Mouse (Mus musculus) embryonic facial prominence, embryonic 13.5 days (tissue): Measurements from ENCODE around the gene Wipf1. TPM values are rescaled to one million over a fixed set of nuclear protein-coding genes. Genes with fewer than 3 reads are reported as not detected.

ENCODE experiments used
- ATAC-seq: fragments of 200-750 bp; cut with Nextera tagmentation; 2 replicates; pipeline ENCODE4 v1.8.0; 2017; ENCODE audit warnings: low read depth; ENCODE audit not compliant: insufficient number of reproducible peaks, insufficient read depth, low FRiP score, low TSS enrichment
- H3K27ac ChIP-seq: fragments of 300-500 bp; sonication (generic); 2 replicates; pipeline ENCODE4 v1.5.1; 2015; ENCODE audit warnings: moderate library complexity, mild to moderate bottlenecking, inconsistent platforms
- H3K27me3 ChIP-seq: fragments of 300-500 bp; sonication (generic); 2 replicates; pipeline ENCODE4 v1.6.1; 2015; ENCODE audit warnings: mild to moderate bottlenecking, inconsistent platforms
- H3K36me3 ChIP-seq: fragments of 300-500 bp; sonication (generic); 2 replicates; pipeline ENCODE4 v1.6.1; 2015; ENCODE audit warnings: mild to moderate bottlenecking, inconsistent platforms
- H3K4me1 ChIP-seq: fragments of 300-500 bp; sonication (generic); 2 replicates; pipeline ENCODE4 v1.6.1; 2015; ENCODE audit warnings: inconsistent platforms
- H3K4me2 ChIP-seq: fragments of 300-500 bp; sonication (generic); 2 replicates; pipeline ENCODE4 v1.6.1; 2015; ENCODE audit warnings: moderate library complexity, mild to moderate bottlenecking, inconsistent platforms
- H3K4me3 ChIP-seq: fragments of 300-500 bp; sonication (generic); 2 replicates; pipeline ENCODE4 v1.5.1; 2015; ENCODE audit warnings: mild to moderate bottlenecking, inconsistent platforms
- H3K9ac ChIP-seq: fragments of 300-500 bp; sonication (generic); 2 replicates; pipeline ENCODE4 v1.6.1; 2015; ENCODE audit warnings: mild to moderate bottlenecking, inconsistent platforms
- H3K9me3 ChIP-seq: fragments of 300-500 bp; sonication (generic); 2 replicates; pipeline ENCODE4 v1.6.1; 2016; ENCODE audit warnings: inconsistent platforms
- WGBS: fragments of 180-500 bp; shearing (Covaris S2); methylation state at CpG from one replicate; pipeline ENCODE4 v1.1.7; 2015; ENCODE audit warnings: mixed read lengths; 5-methylcytosine and 5-hydroxymethylcytosine counted together
- polyA plus RNA-seq: library from polyadenylated mRNA; unstranded; fragments of >200 nt; fragmentation: Nextera tagmentation; extraction: Ambion mirVana; gene quantifications from 2 replicates; pipeline ENCODE4 v1.2.1, GENCODE M21; 2015

Wipf1 gene
- polyA plus RNA-seq, 1 experiment from 2014 or later = 19.9 TPM

- H3K9ac ChIP-seq = no peak overlapping the region
- H3K4me3 ChIP-seq = no peak overlapping the region
- WGBS = 84% methylated on average over 3 of the region's 3 CpGs
- no peaks in the 10 kb centered on the region for H3K27me3 ChIP-seq
- no peaks in the 10 kb centered on the region for H3K9me3 ChIP-seq
- peaks cover 12% of the 10 kb centered on the region for H3K4me1 ChIP-seq
- no peak overlapping the region for H3K4me2 ChIP-seq
- ATAC-seq = no peak
- H3K36me3 ChIP-seq = no peaks in the 10 kb centered on the region
- H3K27ac ChIP-seq = no peak overlapping the region
These were observed 132.7 kb downstream of the Wipf1 start for GRCm38 (mm10) chr2:73396828-73397325.

GRCm38 (mm10) chr2:73395516-73395915, 134.0 kb downstream of the Wipf1 start:
- no peaks in the 10 kb centered on the region for H3K9me3 ChIP-seq
- no peak for ATAC-seq

GRCm38 (mm10) chr2:73394476-73394875, 135.1 kb downstream of the Wipf1 start:
- H3K4me2 ChIP-seq = no peak overlapping the region
- H3K27me3 ChIP-seq = no peaks in the 10 kb centered on the region
- no peaks in the 10 kb centered on the region for H3K36me3 ChIP-seq
- no peak overlapping the region for H3K4me3 ChIP-seq
- H3K27ac ChIP-seq = no peak overlapping the region
- ATAC-seq = no peak
- H3K9ac ChIP-seq = no peak overlapping the region
- WGBS = 89% methylated on average over 3 of the region's 3 CpGs
- H3K9me3 ChIP-seq = no peaks in the 10 kb centered on the region
- no peaks in the 10 kb centered on the region; the same call in 1 of the 2 replicates for H3K4me1 ChIP-seq

More at GRCm38 (mm10) chr2:73395516-73395915, 134.0 kb downstream of the Wipf1 start:
- no peak overlapping the region for H3K9ac ChIP-seq
- 83% methylated on average over 8 of the region's 8 CpGs for WGBS
- H3K36me3 ChIP-seq = no peaks in the 10 kb centered on the region
- H3K4me1 ChIP-seq = no peaks in the 10 kb centered on the region
- no peak overlapping the region for H3K27ac ChIP-seq
- H3K4me3 ChIP-seq = no peak overlapping the region
- H3K4me2 ChIP-seq = no peak overlapping the region
- no peaks in the 10 kb centered on the region for H3K27me3 ChIP-seq

DNA sequence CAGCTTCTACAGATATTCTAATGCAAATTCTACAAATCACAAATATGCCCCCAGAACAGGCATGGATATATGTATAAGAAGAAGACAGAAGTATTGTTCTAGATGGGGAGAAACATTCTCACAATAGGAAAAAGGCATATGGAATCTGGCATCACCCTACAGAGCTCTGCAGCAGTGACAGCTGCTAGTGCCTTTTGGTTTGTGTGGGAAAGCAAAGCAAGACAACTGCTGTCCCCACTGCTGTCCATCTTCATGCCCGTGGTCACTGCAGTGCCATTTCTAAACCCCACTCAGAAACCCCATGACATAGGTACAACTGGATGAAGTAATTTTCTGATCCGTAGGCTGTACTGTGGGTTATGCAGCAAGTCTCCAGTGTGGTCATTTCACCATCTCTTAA, 136.8 kb downstream of the Wipf1 start:
- no peak overlapping the region for H3K4me3 ChIP-seq
- peaks cover 5% of the 10 kb centered on the region; the same call in 1 of the 2 replicates for H3K4me1 ChIP-seq
- H3K36me3 ChIP-seq = no peaks in the 10 kb centered on the region
- no peak overlapping the region for H3K9ac ChIP-seq
- no peaks in the 10 kb centered on the region for H3K27me3 ChIP-seq
- WGBS = 76% methylated on average over 2 of the region's 2 CpGs
- no peak overlapping the region for H3K4me2 ChIP-seq
- no peak for ATAC-seq
- H3K9me3 ChIP-seq = no peaks in the 10 kb centered on the region
- H3K27ac ChIP-seq = no peak overlapping the region

DNA sequence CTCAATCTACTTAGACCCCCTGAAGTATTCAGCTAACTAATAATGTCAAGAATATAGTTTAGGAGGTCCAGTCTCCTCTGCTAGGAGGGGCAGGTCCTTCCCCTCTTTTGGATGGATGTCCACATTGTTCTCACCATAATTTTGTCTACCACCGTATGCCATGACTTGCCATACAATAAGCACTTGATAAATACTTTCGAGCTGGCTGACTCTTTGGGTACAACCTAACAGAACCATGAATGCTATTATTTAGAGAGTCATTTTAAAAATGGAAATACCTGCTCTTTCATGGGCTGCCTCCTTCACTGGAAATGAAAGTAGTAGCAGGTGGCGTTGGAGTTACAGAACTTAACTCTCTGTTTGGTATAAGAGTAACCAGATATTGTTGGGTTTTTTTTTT, 139.6 kb downstream of the Wipf1 start:
- WGBS = 84% methylated on average over 3 of the region's 3 CpGs

DNA sequence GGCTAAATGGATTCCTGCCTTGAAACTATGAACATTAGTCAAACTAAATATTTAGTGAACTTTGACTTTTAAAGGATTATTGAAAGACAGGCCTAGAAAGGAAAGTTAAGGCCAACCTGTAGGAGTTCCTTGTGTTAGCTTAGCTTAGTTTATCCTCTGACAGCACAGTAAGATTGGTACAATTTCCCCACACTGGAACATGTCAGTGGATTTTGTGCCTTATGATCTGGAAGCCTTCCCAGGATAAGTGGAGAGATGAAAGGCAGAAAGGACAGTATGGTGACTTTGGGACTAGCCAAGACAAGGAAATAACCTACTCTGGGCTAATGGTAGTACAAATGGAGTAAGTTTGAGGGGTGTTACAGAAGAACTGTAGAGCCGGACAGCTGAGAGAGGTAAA, 141.7 kb downstream of the Wipf1 start:
- no peak for ATAC-seq
- WGBS = 85% methylated on average over 1 of the region's 1 CpGs
- no peak overlapping the region for H3K9ac ChIP-seq

More for the DNA sequence above, 139.6 kb downstream of the Wipf1 start:
- H3K27me3 ChIP-seq = no peaks in the 10 kb centered on the region
- no peaks in the 10 kb centered on the region for H3K36me3 ChIP-seq
- H3K9me3 ChIP-seq = no peaks in the 10 kb centered on the region
- H3K27ac ChIP-seq = no peak overlapping the region; the same call in 1 of the 2 replicates
- H3K9ac ChIP-seq = no peak overlapping the region
- H3K4me1 ChIP-seq = peaks cover 10% of the 10 kb centered on the region
- H3K4me2 ChIP-seq = no peak overlapping the region
- no peak for ATAC-seq
- H3K4me3 ChIP-seq = no peak overlapping the region

GRCm38 (mm10) chr2:73386356-73387046, 143.0 kb downstream of the Wipf1 start, which contains the start of gene Gpr155:
Gene Gpr155 (minus strand): TSS chr2:73386572.
- H3K4me3 ChIP-seq = peak within 1 kb of the TSS; percentile 75
- no peaks in the 10 kb centered on the region for H3K9me3 ChIP-seq
- peak within 1 kb of the TSS; percentile 96 for H3K4me2 ChIP-seq
- 0 out of 2 replicates have a peak, but pooled peaks cover 3% of the 10 kb centered on the region for H3K36me3 ChIP-seq
- H3K9ac ChIP-seq = peak within 1 kb of the TSS; percentile 84
- ATAC-seq = peak; percentile 96
- peaks cover 13% of the 10 kb centered on the region for H3K4me1 ChIP-seq
- H3K27me3 ChIP-seq = no peaks in the 10 kb centered on the region
- peak within 1 kb of the TSS; percentile 69 for H3K27ac ChIP-seq
- WGBS = under 1% methylated on average over 38 of the region's 44 CpGs

More for the DNA sequence above, 141.7 kb downstream of the Wipf1 start:
- Histone ChIP-seq H3K27ac (no peak overlapping the region), H3K27me3 (no peaks in the 10 kb centered on the region), H3K4me3 (no peak overlapping the region), H3K4me1 (peaks cover 13% of the 10 kb centered on the region), H3K9me3 (no peaks in the 10 kb centered on the region), H3K36me3 (no peaks in the 10 kb centered on the region), H3K4me2 (no peak overlapping the region)

DNA sequence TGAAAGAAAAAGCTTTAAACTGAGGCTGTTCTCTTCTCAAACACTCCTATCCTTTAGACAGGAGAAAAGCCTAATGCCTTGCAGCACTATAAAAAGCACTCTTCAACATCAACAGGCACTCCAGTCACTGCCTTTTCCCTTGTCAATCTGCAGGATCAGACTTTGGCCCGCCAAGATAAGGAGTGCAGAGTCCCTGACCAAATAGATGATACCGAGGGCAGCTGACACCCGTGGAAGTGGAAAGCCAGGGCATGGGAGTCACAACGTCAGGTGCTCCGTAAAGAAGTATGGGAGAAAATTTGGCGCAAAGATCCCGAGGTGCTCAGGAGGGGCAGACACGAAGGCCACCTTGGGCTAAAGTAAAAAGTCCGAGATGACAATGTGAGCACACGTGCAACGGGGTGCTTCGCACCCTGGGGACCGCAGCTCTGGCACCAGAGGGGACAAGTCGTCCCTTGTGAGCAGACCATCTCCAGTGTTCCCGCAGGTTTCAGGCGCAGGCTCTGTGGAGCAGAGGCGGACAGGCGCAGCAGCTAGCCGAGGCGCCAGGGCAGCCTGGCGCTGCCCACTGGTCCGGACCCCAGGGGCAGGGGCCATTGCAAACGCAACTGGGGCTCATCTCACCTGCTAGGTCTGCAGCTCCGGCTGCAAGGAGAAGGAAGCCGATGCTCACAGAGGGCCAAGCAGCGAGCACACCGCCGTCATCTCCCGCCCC, 143.7 kb downstream of the Wipf1 start:
- WGBS = under 1% methylated on average over 29 of the region's 29 CpGs
- peak overlapping the region; percentile 75 for H3K4me3 ChIP-seq
- 0 out of 2 replicates have a peak, but pooled peaks cover 3% of the 10 kb centered on the region for H3K36me3 ChIP-seq
- peak overlapping the region; percentile 96 for H3K4me2 ChIP-seq
- no peaks in the 10 kb centered on the region for H3K9me3 ChIP-seq
- no peaks in the 10 kb centered on the region for H3K27me3 ChIP-seq
- H3K4me1 ChIP-seq = peaks cover 13% of the 10 kb centered on the region
- H3K9ac ChIP-seq = peak overlapping the region; percentile 84
- peak; percentile 32; the same call in 1 of the 2 replicates for ATAC-seq
- H3K27ac ChIP-seq = no peak overlapping the region

DNA sequence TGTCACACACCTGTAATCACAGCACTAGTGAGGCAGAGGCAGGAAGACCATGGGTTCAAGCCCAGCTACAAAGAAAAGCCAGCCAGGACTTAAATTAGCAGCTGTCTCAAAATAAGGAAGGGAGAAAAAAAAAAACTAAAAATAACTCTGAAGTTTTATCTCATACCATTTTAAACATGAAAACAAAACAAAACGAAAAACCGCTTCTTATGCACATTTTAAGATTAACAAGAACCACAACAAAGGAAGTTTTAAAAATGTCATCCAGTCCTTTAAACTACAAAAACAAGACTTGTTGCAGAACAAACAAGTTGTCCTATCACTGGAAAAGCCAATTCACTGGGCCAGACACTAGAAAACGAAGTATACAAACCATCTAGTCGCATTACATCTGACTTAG, 144.4 kb downstream of the Wipf1 start:
- no peak overlapping the region for H3K9ac ChIP-seq
- H3K4me1 ChIP-seq = peaks cover 19% of the 10 kb centered on the region
- H3K36me3 ChIP-seq = 0 out of 2 replicates have a peak, but pooled peaks cover 3% of the 10 kb centered on the region
- no peaks in the 10 kb centered on the region for H3K27me3 ChIP-seq
- WGBS = 72% methylated on average over 4 of the region's 4 CpGs
- no peak overlapping the region for H3K27ac ChIP-seq
- H3K4me2 ChIP-seq = peak overlapping the region; percentile 96
- ATAC-seq = no peak
- no peaks in the 10 kb centered on the region for H3K9me3 ChIP-seq
- peak overlapping the region; percentile 75 for H3K4me3 ChIP-seq

GRCm38 (mm10) chr2:73380298-73380975, 149.1 kb downstream of the Wipf1 start:
- no peaks in the 10 kb centered on the region for H3K27me3 ChIP-seq
- H3K4me3 ChIP-seq = no peak overlapping the region
- H3K27ac ChIP-seq = no peak overlapping the region
- no peak overlapping the region for H3K9ac ChIP-seq
- 0 out of 2 replicates have a peak, but pooled peaks cover 3% of the 10 kb centered on the region for H3K36me3 ChIP-seq
- peaks cover 16% of the 10 kb centered on the region; the same call in 1 of the 2 replicates for H3K4me1 ChIP-seq
- H3K4me2 ChIP-seq = no peak overlapping the region
- no peak for ATAC-seq
- H3K9me3 ChIP-seq = no peaks in the 10 kb centered on the region
- whole genome bisulfite sequencing = 75% methylated on average over 9 of the region's 9 CpGs

GRCm38 (mm10) chr2:73379656-73380055, 149.9 kb downstream of the Wipf1 start:
- H3K27ac ChIP-seq = no peak overlapping the region
- 0 out of 2 replicates have a peak, but pooled peaks cover 3% of the 10 kb centered on the region for H3K36me3 ChIP-seq
- no peaks in the 10 kb centered on the region for H3K9me3 ChIP-seq
- H3K27me3 ChIP-seq = no peaks in the 10 kb centered on the region
- no peak for ATAC-seq
- no peak overlapping the region for H3K4me2 ChIP-seq
- no peak overlapping the region for H3K4me3 ChIP-seq
- WGBS = 72% methylated on average over 5 of the region's 5 CpGs
- H3K9ac ChIP-seq = no peak overlapping the region
- peaks cover 20% of the 10 kb centered on the region for H3K4me1 ChIP-seq
